Mouse (Mus musculus) G1E (cell line): Measurements from ENCODE around the gene Mex3d. TPM values are rescaled to one million over a fixed set of nuclear protein-coding genes. Genes with fewer than 3 reads are reported as not detected.
A peak's percentile ranks its signal among the peaks of the same experiment; 100 is the strongest.

Source experiments
- ATAC-seq: 2 replicates; pipeline ENCODE4 v1.8.0; 2016; ENCODE audit warnings: mild to moderate bottlenecking; ENCODE audit not compliant: insufficient number of reproducible peaks, poor library complexity, low FRiP score, severe bottlenecking; ENCODE audit errors: extremely low read depth
- DNase-seq: peaks from one replicate; pipeline ENCODE4 v3.0.0; 2012; ENCODE audit warnings: low spot score
- H3K27me3 ChIP-seq: 2 replicates; pipeline ENCODE4 v1.6.1; 2012; ENCODE audit warnings: mild to moderate bottlenecking, low read length, inconsistent platforms; ENCODE audit not compliant: insufficient read depth
- H3K36me3 ChIP-seq: replicated peaks from 2 replicates; pipeline ENCODE3; 2012; ENCODE audit warnings: mild to moderate bottlenecking, inconsistent platforms
- H3K4me1 ChIP-seq: 2 replicates; pipeline ENCODE4 v1.6.1; 2012; ENCODE audit warnings: low read depth, low read length, inconsistent platforms, mixed read lengths; ENCODE audit not compliant: insufficient read depth
- H3K4me3 ChIP-seq: 2 replicates; pipeline ENCODE4 v1.5.1; 2012; ENCODE audit warnings: low read depth, mild to moderate bottlenecking, inconsistent platforms, low read length, moderate library complexity, mixed read lengths
- H3K9me3 ChIP-seq: replicated peaks from 2 replicates; pipeline ENCODE4 v1.6.1; 2012; ENCODE audit warnings: inconsistent platforms
- CTCF ChIP-seq: IDR thresholded peaks from 2 replicates; pipeline ENCODE4 v1.5.1; 2012; ENCODE audit warnings: low read depth, low read length, inconsistent platforms, mixed read lengths
- GATA1 ChIP-seq: IDR thresholded peaks from 2 replicates; pipeline ENCODE4 v1.6.1; 2012; ENCODE audit warnings: borderline replicate concordance, low read length, inconsistent platforms, mixed read lengths
- GATA2 ChIP-seq: IDR thresholded peaks from 2 replicates; pipeline ENCODE4 v1.6.1; 2012; ENCODE audit warnings: low read depth, low read length, inconsistent platforms, borderline replicate concordance
- POLR2AphosphoS5 ChIP-seq: IDR thresholded peaks from 2 replicates; pipeline ENCODE4 v1.6.1; 2012; ENCODE audit warnings: low read depth, low read length, inconsistent platforms; ENCODE audit not compliant: insufficient replicate concordance
- TAL1 ChIP-seq: conservative IDR thresholded peaks from 2 replicates; pipeline ENCODE4 v1.6.1; 2012; ENCODE audit warnings: low read depth, low read length, inconsistent platforms, mixed read lengths
- polyA plus RNA-seq: library from polyadenylated mRNA; stranded (reverse); fragments of >175 nt; gene quantifications from 2 replicates; pipeline ENCODE4 v1.2.3, GENCODE M21; 2012
- total RNA-seq, 2 experiments: library from RNA; stranded (forward) in 1 of 2; stranded (reverse) in 1 of 2; fragments of 200-1000 nt in 1 of 2; fragments of >200 nt in 1 of 2; fragmentation: Nextera tagmentation in 1 of 2; gene quantifications; 2 replicates each; pipeline ENCODE4 v1.2.3; 2014 to 2017

Gene Mex3d
- total and polyA plus RNA-seq, 3 experiments: 8.7 to 35.3 (median 11.4) TPM

DNA sequence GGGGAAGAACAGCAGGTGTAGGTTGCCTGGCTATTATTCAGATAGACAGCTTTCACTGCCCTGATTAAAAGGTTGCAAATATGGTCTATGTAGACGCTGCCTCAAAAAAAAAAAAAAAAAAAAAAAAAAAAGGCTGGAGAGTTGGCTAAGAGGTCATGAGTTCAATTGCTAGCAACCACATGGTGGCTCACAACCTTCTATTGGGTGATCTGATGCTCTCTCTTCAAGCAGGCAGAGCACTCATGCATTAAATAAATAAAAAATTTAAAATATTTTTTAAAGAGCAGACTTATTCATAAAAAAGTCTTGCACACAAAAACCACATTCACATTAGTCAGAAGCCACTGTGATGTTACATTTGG is 10.7 kb upstream of the Mex3d start:
- Histone ChIP-seq H3K9me3 (no peaks in the 10 kb centered on the region), H3K4me3 (peak overlapping the region; percentile 75), H3K36me3 (peaks cover 80% of the 10 kb centered on the region), H3K4me1 (peaks cover 77% of the 10 kb centered on the region), H3K27me3 (no peaks in the 10 kb centered on the region)
- no peak for TF ChIP-seq TAL1
- TF ChIP-seq GATA1: no peak
- ATAC-seq (no peak), DNase-seq (no peak)

DNA sequence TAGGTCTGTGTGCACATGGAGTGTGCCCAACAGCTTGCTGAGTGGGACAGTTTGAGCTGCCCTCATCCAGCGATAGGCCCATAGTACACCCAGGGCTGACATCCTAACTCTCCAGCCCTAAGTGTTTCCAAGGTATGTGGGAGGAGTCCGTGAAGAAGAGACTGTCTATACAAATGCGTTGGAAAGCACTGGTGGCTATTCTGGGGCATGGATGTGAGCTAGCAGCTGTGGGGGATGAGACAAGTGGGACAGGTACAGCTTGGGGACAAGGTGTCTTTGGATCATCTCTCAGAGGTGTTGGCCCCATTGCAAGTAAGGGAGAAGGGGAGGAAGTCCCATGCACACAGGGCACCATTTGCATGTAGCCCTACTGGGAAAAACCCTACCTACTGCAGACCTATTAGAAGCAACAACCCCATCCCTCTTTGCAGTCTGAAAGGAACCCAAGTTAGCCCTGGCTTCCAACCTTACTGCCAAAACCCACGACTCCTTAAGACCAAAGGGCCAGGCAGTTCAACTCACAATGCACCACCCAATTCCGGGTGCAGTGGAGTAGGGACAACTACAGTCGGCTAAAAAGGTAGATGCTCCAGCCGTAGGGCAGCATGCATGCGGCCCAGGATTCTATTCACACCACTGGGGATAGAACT is 10.2 kb upstream of the Mex3d start:
- DNase-seq (no peak), ATAC-seq (no peak)
- no peaks in the 10 kb centered on the region for H3K27me3 ChIP-seq
- peaks cover 77% of the 10 kb centered on the region for H3K4me1 ChIP-seq
- TF ChIP-seq GATA2 (no peak), POLR2AphosphoS5 (peak; percentile 81; the same call in 1 of the 2 replicates)
- peak overlapping the region; percentile 75 for H3K4me3 ChIP-seq
- peaks cover 80% of the 10 kb centered on the region for H3K36me3 ChIP-seq
- no peaks in the 10 kb centered on the region for H3K9me3 ChIP-seq

DNA sequence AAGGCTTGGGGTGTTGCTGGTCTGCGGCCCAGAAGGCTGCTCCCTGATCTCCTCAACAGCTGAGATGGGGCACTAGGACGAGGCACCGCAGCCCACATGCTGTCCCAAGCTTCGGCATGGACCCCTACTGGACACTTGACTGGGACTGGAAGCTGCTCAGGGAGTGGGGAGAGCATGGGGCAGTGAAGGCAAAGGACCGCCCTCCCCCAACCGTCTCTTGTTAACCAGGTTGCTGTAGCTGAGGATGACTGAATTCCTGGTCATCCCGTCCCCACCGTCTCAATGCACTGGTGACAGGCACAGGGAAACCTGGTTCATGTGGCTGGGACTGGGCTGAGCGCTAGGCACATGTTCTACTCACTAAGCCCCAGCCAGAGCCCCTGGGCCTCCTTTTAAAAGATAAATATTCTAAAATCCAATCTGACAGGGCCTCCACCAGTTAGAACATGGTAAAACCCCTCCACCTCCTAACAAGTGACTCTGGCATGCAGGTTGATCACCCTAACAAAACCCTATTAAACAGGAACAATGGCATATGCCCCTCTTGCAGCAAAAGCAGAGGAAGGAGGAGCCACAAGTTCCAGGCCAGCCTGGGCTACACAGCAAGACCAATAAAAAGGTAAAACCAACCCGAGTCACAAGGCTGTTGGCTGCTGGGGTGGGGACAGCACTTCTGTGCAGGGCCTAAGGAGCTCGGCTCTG is 9.5 kb upstream of the Mex3d start:
- Histone ChIP-seq H3K27me3 (no peaks in the 10 kb centered on the region), H3K4me3 (peak overlapping the region; percentile 75), H3K36me3 (peaks cover 80% of the 10 kb centered on the region), H3K4me1 (peaks cover 77% of the 10 kb centered on the region), H3K9me3 (no peaks in the 10 kb centered on the region)
- TF ChIP-seq CTCF (no peak), TAL1 (no peak), GATA1 (no peak), POLR2AphosphoS5 (no peak), GATA2 (no peak)
- no peak for ATAC-seq
- DNase-seq: peak; percentile 57

DNA sequence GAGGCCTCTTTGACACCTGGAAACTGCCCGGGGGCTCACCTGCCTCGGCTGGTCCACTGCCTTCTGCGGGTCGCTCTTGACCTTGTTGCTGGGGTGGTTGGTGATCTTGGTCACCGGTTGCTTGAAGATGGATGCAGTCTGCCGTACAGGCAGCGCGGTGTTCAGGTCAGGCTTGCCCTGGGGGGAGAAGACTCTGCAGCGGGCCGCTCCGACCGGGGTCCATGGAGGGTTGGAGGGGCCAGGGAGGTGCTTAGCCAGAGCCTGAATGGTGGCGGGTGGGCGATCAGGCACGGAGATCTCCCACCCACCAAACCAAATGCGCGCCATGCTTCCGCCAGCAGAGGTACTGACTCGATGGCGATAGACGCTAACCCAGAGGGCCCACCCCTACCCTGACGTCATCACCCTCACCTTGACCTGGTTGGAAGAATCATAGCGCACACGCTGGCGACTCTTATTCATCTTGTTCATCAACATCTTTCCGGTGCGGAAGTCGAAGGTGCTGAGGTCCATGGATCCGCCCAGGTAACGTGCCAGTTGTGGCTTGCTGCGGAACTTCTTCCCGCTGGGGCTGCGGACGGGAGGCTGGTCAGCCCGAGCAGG is 7.7 kb upstream of the Mex3d start:
- no peak for TF ChIP-seq CTCF
- TF ChIP-seq POLR2AphosphoS5: no peak
- no peak for TF ChIP-seq TAL1
- ATAC-seq (no peak), DNase-seq (no peak)
- Histone ChIP-seq H3K36me3 (peaks cover 80% of the 10 kb centered on the region), H3K9me3 (no peaks in the 10 kb centered on the region), H3K4me1 (peaks cover 69% of the 10 kb centered on the region), H3K4me3 (peak overlapping the region; percentile 18; the same call in 1 of the 2 replicates), H3K27me3 (no peaks in the 10 kb centered on the region)

DNA sequence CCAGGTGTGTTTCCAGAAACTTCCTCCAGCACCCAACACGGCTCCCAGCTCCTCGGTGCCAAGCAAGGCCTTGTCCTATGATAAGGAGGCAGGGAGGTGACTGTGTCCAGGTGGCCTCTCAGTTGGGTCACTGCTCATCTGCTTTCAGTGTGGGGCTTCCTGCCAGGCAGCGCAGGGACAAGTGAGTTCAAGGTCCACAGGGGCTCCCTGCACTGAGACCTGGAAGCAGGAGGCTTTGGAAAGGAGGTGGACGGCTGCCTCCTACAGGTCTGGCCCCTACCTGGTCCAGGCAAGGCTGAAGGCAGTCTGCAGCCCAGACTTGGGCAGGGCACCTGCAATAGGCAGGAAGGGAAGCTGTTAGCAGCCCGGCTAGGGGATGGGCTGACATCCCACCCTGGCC is 5.2 kb upstream of the Mex3d start:
- Histone ChIP-seq H3K9me3 (no peaks in the 10 kb centered on the region), H3K4me3 (no peak overlapping the region), H3K27me3 (no peaks in the 10 kb centered on the region), H3K4me1 (peaks cover 83% of the 10 kb centered on the region), H3K36me3 (peaks cover 86% of the 10 kb centered on the region)
- no peak for ATAC-seq
- TF ChIP-seq GATA2 (no peak), GATA1 (no peak), POLR2AphosphoS5 (no peak), TAL1 (no peak), CTCF (no peak)
- DNase-seq: no peak

DNA sequence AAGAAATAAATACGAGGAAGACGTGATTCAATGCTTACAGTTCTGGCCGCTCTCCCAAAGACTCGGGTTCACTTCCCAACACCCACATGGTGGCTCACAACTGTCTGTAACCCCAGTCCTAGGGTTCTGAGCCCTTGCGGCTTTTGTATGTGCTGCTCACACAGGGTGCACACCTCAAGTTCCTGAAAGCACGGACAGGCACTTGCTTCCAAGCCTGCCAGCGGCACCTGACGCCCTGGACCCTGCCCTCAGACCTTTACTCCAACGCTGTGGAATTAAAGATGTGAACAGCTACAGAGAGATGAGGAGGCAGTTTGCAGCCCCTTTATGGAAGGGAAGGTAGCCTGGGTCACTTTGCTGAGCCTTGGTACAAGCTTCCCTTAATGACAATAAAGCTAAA is 3.2 kb upstream of the Mex3d start:
- H3K4me1 ChIP-seq: peaks cover 78% of the 10 kb centered on the region
- peaks cover 6% of the 10 kb centered on the region; the same call in 1 of the 2 replicates for H3K27me3 ChIP-seq
- no peak for TF ChIP-seq GATA2
- no peak for TF ChIP-seq TAL1
- no peak for TF ChIP-seq GATA1
- no peak for TF ChIP-seq POLR2AphosphoS5
- TF ChIP-seq CTCF: no peak
- peaks cover 68% of the 10 kb centered on the region for H3K36me3 ChIP-seq
- H3K4me3 ChIP-seq: no peak overlapping the region
- no peak for DNase-seq
- ATAC-seq: no peak
- H3K9me3 ChIP-seq: no peaks in the 10 kb centered on the region
